Comparison of ENCODE assay signal across 8 mouse cellular contexts in the genomic region with DNA sequence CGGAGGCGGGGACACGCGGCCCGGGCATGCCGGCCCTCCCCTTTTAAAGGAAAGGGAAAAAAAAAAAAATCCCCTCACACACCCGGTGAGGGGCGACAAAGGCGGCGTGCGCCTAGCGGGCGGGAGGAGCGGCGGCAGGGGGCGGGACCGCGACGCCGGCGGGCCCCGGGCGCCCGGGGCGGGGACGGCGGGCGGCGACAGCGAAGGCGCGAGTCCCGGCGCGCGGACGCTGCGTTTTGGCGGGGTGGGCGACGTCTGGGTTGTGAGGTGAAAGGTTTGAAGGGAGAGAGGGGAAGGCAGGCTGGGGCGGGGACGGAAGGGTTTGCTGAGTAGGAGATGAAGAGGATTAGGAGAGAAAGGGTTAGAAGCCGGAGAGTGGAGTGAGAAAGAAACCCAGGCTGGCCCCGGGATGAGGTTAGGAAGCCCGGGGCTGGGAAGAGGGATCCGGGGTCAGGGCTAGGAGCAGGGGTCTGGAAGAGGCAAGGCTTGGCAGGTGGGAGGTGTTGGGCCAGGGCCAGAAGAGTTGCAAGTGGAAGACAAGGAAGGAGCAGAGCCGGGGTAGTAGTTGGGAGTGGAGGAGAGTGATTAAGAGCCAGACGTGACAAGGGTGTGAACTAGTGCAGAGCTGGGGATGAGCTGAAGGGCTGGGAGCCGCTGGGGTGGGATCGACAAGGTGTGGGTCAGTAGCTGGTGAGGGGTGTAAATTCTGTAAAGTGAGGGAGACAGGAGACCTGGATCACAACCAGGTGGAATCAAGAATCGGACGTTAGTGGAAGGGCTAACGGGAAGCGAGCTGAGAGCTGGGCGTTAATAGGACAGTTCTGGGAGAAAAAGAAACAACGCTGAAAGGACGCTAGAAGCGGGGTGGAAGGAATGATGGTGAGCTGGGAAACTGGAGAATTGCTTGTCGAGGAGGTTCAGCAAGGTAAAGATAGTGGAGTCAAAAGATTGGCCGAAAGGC. TPM values are rescaled to one million over a fixed set of nuclear protein-coding genes. Genes with fewer than 3 reads are reported as not detected.
DNase-seq lines count a peak whose midpoint lies in the region; ATAC-seq and TF ChIP-seq lines count a peak whose summit lies in the region.

No protein-coding gene starts in this region.

- H3K4me1 ChIP-seq in cerebellum, adult 2 months (ENCODE audit: control insufficient read depth, insufficient read depth, low read length), result no peaks in the 10 kb centered on the region
- peaks cover 7% of the 10 kb centered on the region for H3K4me1 ChIP-seq in liver, adult 2 months (ENCODE audit: control insufficient read depth, insufficient read depth, low read length)

- H3K27me3 ChIP-seq in cerebellum, adult 2 months (ENCODE audit: control insufficient read depth, insufficient read depth, low read length), result no peaks in the 10 kb centered on the region
- H3K27me3 ChIP-seq in liver, adult 2 months (ENCODE audit: control insufficient read depth, insufficient read depth, low read length), result no peaks in the 10 kb centered on the region

- peak overlapping the region; percentile 95 for H3K4me3 ChIP-seq in cerebellum, adult 2 months (replicated peaks; ENCODE audit: insufficient read depth, low read depth, low read length)
- H3K4me3 ChIP-seq in liver, adult 2 months (ENCODE audit: insufficient read depth, low read depth, low read length), result peak overlapping the region; percentile 97

- peaks cover 6% of the 10 kb centered on the region; the same call in 1 of the 2 replicates for H3K79me2 ChIP-seq in liver, adult 2 months (ENCODE audit: control insufficient read depth, insufficient read depth, low read length)

- peak; percentile 24; the same call in 1 of the 2 replicates for TF ChIP-seq POLR2A in cerebellum, adult 2 months (IDR thresholded peaks at IDR 0.05; ENCODE audit: borderline replicate concordance, insufficient read depth, low read length)
- TF ChIP-seq POLR2A in liver, adult 2 months (IDR thresholded peaks at IDR 0.05; ENCODE audit: extremely low read depth, insufficient read depth, low read length), result no peak

- no peak for TF ChIP-seq CTCF in cerebellum, adult 2 months (IDR thresholded peaks at IDR 0.05; ENCODE audit: borderline replicate concordance, insufficient read depth, low read depth, low read length)
- TF ChIP-seq CTCF in liver, adult 2 months (IDR thresholded peaks at IDR 0.05; ENCODE audit: low read depth, low read length), result peak; percentile 19; the same call in 1 of the 2 replicates

- WGBS in cerebellum, adult 2 months, result under 1% methylated on average over 61 of the region's 61 CpGs
- 2% methylated on average over 61 of the region's 61 CpGs for WGBS in liver, adult 2 months

- peak; percentile 12 for DNase-seq in ovary, adult 18-20 months (ENCODE audit: low spot score)
- no peak for DNase-seq in ovary, postnatal 10 days (ENCODE audit: low spot score)
- peak; percentile 59 to 65 for DNase-seq in cerebellum, adult 2 months
- peak; percentile 33 to 37 for DNase-seq in frontal cortex, postnatal 14 days (ENCODE audit: low spot score in 2 of 2)
- DNase-seq in liver, adult 2 months (ENCODE audit: extremely low read depth, low read depth, low spot score), result peak; percentile 17
- DNase-seq in naive thymus-derived CD4-positive, alpha-beta T cell, adult 2 months (ENCODE audit: low read depth), result peak; percentile 44
- DNase-seq in thymus, postnatal 4 days, result peak; percentile 83

- ATAC-seq in inflammation-experienced regulatory T-cells, adult 6 months, result peak; percentile 29

- H3K27ac ChIP-seq in cerebellum, adult 2 months (ENCODE audit: insufficient read depth, low read length), result peak overlapping the region; percentile 78
- peak overlapping the region; percentile 11; the same call in 1 of the 2 replicates for H3K27ac ChIP-seq in liver, adult 2 months (replicated peaks; ENCODE audit: insufficient read depth, low read depth, low read length)

- H3K36me3 ChIP-seq in liver, adult 2 months (ENCODE audit: control insufficient read depth, insufficient read depth, low read length), result peaks cover 2% of the 10 kb centered on the region; the same call in 1 of the 2 replicates

- H3K9ac ChIP-seq in liver, adult 2 months (ENCODE audit: low read depth, low read length), result peak overlapping the region; percentile 63

RNA-seq across cellular contexts. Expression of a gene that starts 0.5 kb away (rescaled TPM):
- polyA plus RNA-seq in cerebellum, adult 2 months (2012; rRNA removed), result 11.1 and 11.2 TPM in 2 replicates
- under 1 TPM; 0.58 to 0.97 (median 0.70) TPM for polyA plus RNA-seq in inflammation-experienced regulatory T-cells, adult 6 months (2017; shearing (Covaris generic))
- 1.2 and 2.1 TPM in 2 replicates for total RNA-seq in liver, adult 2 months (2014; rRNA removed)
- polyA plus RNA-seq in liver, adult 2 months (2012; rRNA removed), result 2.2 TPM in 2 replicates

RNA-seq across cellular contexts. Expression of a gene that starts 18.6 kb away (rescaled TPM):
- polyA plus RNA-seq in cerebellum, adult 2 months (2012; rRNA removed), result 1.7 and 2.1 TPM in 2 replicates
- under 1 TPM in 2 of 3 experiments, not detected in 1; 0.68 to 0.79 TPM for polyA plus RNA-seq in inflammation-experienced regulatory T-cells, adult 6 months (2017; shearing (Covaris generic))
- 1.2 and 1.9 TPM in 2 replicates for total RNA-seq in liver, adult 2 months (2014; rRNA removed)
- 0.14 and 0.31 TPM in 2 replicates for polyA plus RNA-seq in liver, adult 2 months (2012; rRNA removed)

RNA-seq across cellular contexts. Expression of a gene that starts 18.6 kb away (rescaled TPM):
- 43.7 and 47.1 TPM in 2 replicates for polyA plus RNA-seq in cerebellum, adult 2 months (2012; rRNA removed)
- 10 to 100 TPM; 27.6 to 32.3 (median 28.1) TPM for polyA plus RNA-seq in inflammation-experienced regulatory T-cells, adult 6 months (2017; shearing (Covaris generic))
- total RNA-seq in liver, adult 2 months (2014; rRNA removed), result 14.4 and 15.0 TPM in 2 replicates
- 15.0 and 19.4 TPM in 2 replicates for polyA plus RNA-seq in liver, adult 2 months (2012; rRNA removed)

RNA-seq across cellular contexts. Expression of a gene that starts 18.7 kb away (rescaled TPM):
- 13.6 and 14.9 TPM in 2 replicates for polyA plus RNA-seq in cerebellum, adult 2 months (2012; rRNA removed)
- polyA plus RNA-seq in inflammation-experienced regulatory T-cells, adult 6 months (2017; shearing (Covaris generic)), result 10 to 100 TPM in 2 of 3 experiments, 1 to 10 TPM in 1; 9.1 to 12.3 (median 11.6) TPM
- total RNA-seq in liver, adult 2 months (2014; rRNA removed), result 2.5 and 3.4 TPM in 2 replicates
- polyA plus RNA-seq in liver, adult 2 months (2012; rRNA removed), result 6.7 and 8.1 TPM in 2 replicates

RNA-seq across cellular contexts. Expression of a gene that starts 58.2 kb away (rescaled TPM):
- polyA plus RNA-seq in cerebellum, adult 2 months (2012; rRNA removed), result 148 and 167 TPM in 2 replicates
- polyA plus RNA-seq in inflammation-experienced regulatory T-cells, adult 6 months (2017; shearing (Covaris generic)), result 100 to 1,000 TPM; 299 to 411 (median 338) TPM
- 30.6 and 37.5 TPM in 2 replicates for total RNA-seq in liver, adult 2 months (2014; rRNA removed)
- polyA plus RNA-seq in liver, adult 2 months (2012; rRNA removed), result 97.6 and 101 TPM in 2 replicates
